Mouse (Mus musculus) layer of hippocampus, adult 9-11 months (tissue): ENCODE results near the gene Fgd2.
"Not testable (repeated sequence)": the region's sequence is repeated elsewhere in the genome, so short reads cannot be mapped to it uniquely, and the experiment has no call there.

Experiments
- DNase-seq: peaks from one replicate; pipeline ENCODE4 v3.0.0; 2022

Gene Fgd2

DNA sequence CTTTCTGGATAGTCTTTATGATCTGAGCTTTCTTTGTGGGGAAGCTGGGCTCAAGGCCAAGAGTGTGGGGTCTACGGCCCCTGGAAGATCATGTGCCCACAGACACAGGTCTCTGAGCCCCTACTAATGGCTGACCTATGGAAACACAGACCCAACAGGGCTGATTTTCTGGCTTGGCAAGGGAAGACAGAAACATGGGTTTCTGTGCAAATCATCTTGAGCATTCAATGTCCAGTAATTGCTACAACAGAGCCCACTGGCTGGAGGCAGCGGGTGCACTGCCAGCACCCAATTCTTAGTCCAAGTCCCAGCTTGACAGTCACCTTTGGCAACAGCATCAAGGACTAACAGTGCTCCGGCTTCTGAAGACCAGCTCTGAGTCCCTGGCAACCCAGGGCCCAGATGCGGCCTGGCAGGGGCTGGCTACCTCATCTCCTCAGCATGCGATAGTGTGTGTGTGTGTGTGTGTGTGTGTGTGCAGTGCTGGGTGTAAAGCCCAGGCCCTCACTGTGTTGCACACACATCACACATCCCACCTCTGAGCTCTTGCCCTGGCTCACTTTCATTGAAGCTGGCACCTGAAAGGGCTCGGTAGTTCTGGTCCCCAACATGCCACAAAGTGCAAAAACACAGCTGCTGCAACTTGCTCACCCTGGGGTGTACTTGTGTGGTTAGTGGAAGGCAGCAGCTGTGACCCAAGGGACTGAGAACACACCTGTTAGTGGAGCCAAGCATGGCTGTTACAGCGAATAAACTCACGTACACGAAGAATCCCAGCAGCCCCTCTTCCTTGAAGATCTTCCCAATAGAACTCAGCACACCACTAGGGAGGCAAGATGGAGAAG, 22.5 kb upstream of the Fgd2 start:
- DNase-seq: no peak

- no peak for DNase-seq
Measured at GRCm38 (mm10) chr17:29339170-29339768, 21.4 kb upstream of the Fgd2 start.

GRCm38 (mm10) chr17:29340406-29341261, 20.1 kb upstream of the Fgd2 start:
- DNase-seq: no peak

DNA sequence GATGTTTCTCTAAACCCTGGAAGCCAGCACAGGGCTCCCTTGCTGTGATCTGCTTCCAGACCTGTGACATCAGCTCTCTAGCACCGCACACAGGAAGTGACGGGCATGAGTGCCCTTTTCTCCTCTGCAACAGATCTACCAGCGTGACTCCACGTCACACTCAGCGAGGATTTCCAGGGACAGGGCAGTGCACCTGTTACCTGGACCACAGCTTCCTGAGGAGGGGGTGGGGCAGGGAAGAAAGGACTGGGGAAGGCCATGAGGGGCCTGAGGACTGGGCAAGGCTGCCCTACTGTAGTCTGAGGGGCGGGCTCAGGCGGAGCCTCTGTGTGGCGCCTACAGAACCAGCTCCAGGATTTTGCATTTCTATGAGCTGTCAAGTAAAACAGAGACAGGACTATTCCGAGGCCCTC, 19.1 kb upstream of the Fgd2 start:
- DNase-seq: peak; percentile 71

- DNase-seq: no peak
Measured at GRCm38 (mm10) chr17:29342010-29342910, 18.5 kb upstream of the Fgd2 start.

- DNase-seq: no peak
Measured at GRCm38 (mm10) chr17:29343241-29343640, 17.5 kb upstream of the Fgd2 start.

DNA sequence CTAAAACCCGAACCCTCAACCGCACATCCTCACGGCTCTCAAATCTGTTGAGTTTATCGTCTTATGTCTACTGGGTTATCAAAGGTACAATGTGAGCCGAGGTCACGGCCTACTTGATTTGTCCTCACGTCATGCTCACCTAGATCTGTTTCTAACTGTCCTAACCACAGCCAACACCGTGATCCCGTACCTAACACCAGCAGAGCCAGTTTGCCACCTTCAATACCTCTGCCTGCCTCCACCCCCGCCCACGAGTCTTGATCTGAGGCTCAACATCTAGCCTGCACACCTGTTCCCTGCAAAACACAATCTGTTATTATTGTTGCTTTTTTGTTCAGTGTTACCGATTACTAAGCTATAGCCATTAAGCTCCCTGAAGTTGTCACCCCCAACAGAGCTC, 15.4 kb upstream of the Fgd2 start:
- DNase-seq: no peak

DNA sequence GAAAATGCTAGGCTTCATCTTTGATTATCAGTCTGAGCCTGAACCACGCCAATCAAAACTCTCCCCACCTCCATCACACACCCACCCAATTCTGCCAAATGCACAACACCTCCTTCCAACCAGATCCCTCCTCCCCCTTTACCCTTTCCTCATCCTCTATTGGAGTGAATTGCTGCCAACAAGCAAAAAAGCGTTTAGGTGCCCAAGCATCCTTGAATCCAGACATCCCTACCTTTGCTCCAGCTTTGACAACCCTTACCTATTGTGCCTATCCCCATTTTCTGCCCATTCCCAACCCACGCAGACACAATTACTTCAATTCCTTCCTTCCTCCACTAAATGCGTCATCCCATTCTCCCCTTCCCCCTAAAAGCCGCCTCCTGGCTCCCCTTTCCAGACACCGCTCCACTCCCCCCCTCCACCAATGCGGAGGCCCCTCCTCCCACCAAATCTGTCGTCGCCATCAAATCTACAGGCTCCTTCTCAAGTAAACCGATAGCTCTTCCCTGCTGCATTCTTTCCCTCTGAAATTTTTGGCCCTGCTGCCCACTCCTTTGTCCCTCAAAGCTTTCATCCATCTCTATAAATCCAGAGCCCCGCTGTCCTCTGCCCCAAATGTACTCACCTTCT, 14.1 kb upstream of the Fgd2 start:
- DNase-seq: peak; percentile 75

- DNase-seq: no peak
Measured at GRCm38 (mm10) chr17:29347126-29347644, 13.5 kb upstream of the Fgd2 start.

- DNase-seq: peak; percentile 98
Measured at GRCm38 (mm10) chr17:29347645-29348256, 13.0 kb upstream of the Fgd2 start, which contains the start of gene Mtch1. TSS of gene Mtch1 (minus strand) at chr17:29347934.

- DNase-seq: no peak
Measured at GRCm38 (mm10) chr17:29348996-29349395, 11.7 kb upstream of the Fgd2 start.

DNA sequence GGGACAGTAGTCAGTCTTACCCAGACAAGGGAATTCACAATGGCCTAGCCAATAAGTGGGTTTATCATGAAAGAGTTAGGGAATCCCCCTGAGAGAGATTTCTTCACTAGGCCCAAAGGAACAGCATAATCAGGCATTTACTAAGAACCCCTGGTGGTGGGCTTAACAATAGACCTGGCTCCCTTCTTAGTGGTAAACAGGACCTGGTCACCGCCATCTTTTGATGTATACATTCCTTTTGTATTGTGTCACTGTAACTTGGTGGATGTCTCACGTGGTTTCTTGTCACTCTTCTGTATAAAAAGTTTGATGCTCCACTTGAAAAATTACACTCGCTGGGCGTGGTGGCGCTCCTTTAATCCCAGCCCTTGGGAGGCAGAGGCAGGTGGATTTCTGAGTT, 9.7 kb upstream of the Fgd2 start:
- not testable (repeated sequence) for DNase-seq

DNA sequence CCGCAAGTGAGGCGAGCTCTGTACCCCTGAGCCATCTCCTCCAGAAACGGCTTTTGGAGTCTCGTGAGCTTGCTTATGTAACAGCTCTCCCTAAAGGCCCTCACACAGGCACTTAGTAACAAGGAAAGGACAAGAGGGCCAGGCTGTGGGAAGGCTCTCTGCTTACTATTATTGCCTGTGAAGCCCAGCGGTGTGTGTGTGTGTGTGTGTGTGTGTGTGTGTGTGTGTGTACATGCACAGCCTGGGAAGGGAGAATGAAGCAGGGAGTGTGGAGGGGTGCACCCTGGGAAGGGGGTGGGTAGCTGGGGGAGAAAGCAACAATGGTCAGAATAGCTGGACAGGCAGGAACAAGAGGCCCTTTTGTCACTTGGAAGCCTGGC, 5.3 kb upstream of the Fgd2 start:
- peak; percentile 57 for DNase-seq

- DNase-seq: no peak
Measured at GRCm38 (mm10) chr17:29355841-29356478, 4.8 kb upstream of the Fgd2 start.

DNA sequence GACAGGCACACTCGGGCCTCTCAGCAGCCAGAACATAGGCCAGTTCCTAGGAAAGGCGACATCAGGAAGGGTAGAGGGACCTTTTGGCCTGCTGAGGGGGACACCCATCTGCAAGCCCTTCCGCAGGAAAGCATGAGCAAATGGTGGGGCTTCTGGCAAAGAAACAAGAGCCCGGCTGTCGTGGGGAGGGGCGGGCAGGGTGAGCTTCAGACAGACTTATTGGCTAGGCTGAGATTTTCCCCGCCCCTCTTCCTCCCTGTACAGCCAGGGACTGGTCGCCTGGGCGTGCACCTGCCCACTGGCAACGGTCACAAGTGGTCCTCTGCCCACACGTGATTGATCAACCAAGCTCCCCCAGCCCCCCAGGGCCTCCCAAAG, 4.2 kb upstream of the Fgd2 start:
- DNase-seq: peak; percentile 64

DNA sequence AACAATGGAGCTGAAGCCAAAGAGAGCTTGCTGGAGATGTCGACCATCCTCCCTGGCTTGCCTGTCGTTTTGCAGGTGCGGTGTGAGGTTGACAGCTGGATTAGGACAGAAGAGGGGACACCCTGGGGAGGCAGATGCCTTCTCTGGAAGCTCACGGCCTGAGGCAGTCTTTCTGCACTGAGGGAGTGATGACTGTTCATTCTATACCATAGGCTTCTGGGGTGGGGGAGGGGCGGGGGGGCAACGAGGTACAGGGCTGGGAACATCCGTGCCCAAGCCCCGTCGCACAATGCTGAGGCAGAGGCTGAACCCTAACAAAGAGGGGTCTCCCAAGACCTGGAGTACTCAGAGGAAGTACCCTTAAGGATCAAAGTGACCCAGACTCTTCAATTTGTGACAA, 3.8 kb upstream of the Fgd2 start:
- DNase-seq: no peak

GRCm38 (mm10) chr17:29358928-29359327, 1.8 kb upstream of the Fgd2 start:
- DNase-seq: no peak

DNA sequence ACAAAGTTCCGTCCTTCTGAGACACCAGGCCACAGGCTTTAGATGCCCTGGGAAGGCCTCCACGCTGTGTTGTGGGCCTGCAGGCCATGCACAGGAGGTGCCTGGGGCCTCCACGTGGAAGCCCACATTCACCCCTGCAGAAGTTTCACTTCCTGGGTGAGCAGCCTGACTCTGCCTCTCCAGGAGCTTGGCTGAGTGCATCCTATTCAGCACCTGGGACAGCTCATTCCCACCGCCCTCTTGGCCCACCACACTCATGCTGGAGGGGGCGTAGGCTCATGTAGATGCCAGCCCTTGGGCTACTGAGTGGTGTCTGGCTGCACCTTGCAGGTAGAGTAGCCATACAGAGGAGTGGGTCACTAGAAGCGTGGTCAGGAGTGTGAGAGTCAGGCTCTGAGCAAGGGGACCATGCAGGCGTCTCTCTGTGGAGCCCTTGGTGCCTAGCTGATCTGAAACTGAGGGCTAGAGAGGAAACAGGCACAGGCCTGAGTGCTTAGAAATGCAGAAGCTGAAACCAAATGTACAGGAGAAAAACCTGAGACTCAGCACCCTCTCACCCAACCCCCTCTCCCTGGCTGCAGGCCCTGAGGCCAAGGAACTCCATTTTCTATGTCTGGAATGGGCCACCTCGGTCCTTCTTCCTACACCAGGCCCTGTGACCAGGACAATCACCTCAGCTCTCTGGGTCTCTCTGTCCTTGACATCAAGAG, 1.4 kb downstream of the Fgd2 start:
- DNase-seq: peak; percentile 54

DNA sequence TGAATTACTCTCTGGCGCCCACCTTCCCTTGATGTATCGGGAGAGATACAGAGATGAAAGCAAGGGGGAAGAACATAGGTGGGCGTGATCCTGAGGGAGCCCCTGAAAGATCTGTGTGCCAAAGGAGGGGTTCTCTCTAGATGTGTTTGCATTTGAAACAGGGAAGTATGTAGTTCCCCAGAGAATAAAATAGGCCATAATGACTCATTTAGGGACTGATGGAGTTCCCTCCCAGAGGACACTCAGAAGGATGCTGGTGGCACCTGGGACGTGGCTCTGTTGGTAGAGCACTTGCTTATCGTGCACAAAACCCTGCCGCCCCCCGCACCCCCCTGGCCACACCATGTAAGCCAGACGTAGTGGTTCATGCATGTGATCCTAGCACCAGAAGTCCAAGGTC, 2.4 kb downstream of the Fgd2 start:
- no peak for DNase-seq

- no peak for DNase-seq
Measured at GRCm38 (mm10) chr17:29365105-29365621, 4.4 kb downstream of the Fgd2 start.
